Mouse (Mus musculus): ENCODE data around the gene Blm. TPM values are rescaled to one million over a fixed set of nuclear protein-coding genes. Genes with fewer than 3 reads are reported as not detected.

The Blm gene
- polyA plus RNA-seq, 1 experiment from 2014 or later, result 23.3 TPM

DNA sequence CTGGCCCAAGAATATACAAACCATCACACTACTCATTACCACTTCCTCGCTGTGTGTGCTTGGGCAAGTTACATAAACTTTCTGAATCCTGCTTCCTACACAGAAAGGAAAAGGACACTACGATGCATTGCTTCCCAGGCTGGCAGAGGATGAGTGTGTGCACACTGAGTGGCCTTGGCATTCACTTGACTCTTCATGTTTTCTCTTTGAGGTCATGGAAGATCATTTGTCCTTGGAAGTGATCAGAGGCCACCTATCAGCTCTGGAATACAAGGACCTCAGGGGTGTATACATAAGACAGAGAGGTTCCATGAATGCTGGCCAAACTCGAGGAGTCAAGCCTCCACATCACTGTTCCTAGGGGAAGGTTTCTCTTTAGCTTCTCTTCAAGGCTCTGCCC, 81.8 kb downstream of the Blm start:
- Histone ChIP-seq H3K27me3 (replicated peaks; ENCODE audit: control insufficient read depth, insufficient read depth, low read length) (no peaks in the 10 kb centered on the region), H3K4me2 (ENCODE audit: low read length) (no peak overlapping the region), H3K36me3 (ENCODE audit: control insufficient read depth, insufficient read depth, low read length) (peaks cover 39% of the 10 kb centered on the region), H3K4me3 (ENCODE audit: low read depth, low read length) (no peak overlapping the region), H3K9me3 (ENCODE audit: control insufficient read depth, low read length) (no peaks in the 10 kb centered on the region), H3K4me1 (replicated peaks; ENCODE audit: control insufficient read depth, insufficient read depth, low read length) (no peaks in the 10 kb centered on the region; the same call in 1 of the 2 replicates), H3K27ac (ENCODE audit: low read depth) (no peak overlapping the region), H3K9ac (ENCODE audit: low read length) (no peak overlapping the region)
- no peak for ATAC-seq (replicated peaks; ENCODE audit: low FRiP score, low TSS enrichment, low read depth)
- WGBS, result 84% methylated on average over 3 of the region's 3 CpGs
- no peak for DNase-seq (ENCODE audit: low spot score)

GRCm38 (mm10) chr7:80452241-80452640, 82.7 kb downstream of the Blm start:
- H3K9me3 ChIP-seq (ENCODE audit: control insufficient read depth, low read length), result no peaks in the 10 kb centered on the region

GRCm38 (mm10) chr7:80451550-80452232, 83.2 kb downstream of the Blm start:
- ATAC-seq (replicated peaks; ENCODE audit: low FRiP score, low TSS enrichment, low read depth), result peak; percentile 50; the same call in 1 of the 2 replicates
- H3K4me2 ChIP-seq (ENCODE audit: low read length), result no peak overlapping the region
- no peaks in the 10 kb centered on the region; the same call in 1 of the 2 replicates for H3K4me1 ChIP-seq (replicated peaks; ENCODE audit: control insufficient read depth, insufficient read depth, low read length)
- H3K9me3 ChIP-seq (ENCODE audit: control insufficient read depth, low read length), result no peaks in the 10 kb centered on the region
- H3K27me3 ChIP-seq (replicated peaks; ENCODE audit: control insufficient read depth, insufficient read depth, low read length), result no peaks in the 10 kb centered on the region
- H3K4me3 ChIP-seq (ENCODE audit: low read depth, low read length), result no peak overlapping the region
- H3K9ac ChIP-seq (ENCODE audit: low read length), result no peak overlapping the region
- peaks cover 31% of the 10 kb centered on the region for H3K36me3 ChIP-seq (ENCODE audit: control insufficient read depth, insufficient read depth, low read length)
- no peak for DNase-seq (ENCODE audit: low spot score)
- no peak overlapping the region for H3K27ac ChIP-seq (ENCODE audit: low read depth)
- 72% methylated on average over 3 of the region's 3 CpGs for WGBS

More at GRCm38 (mm10) chr7:80452241-80452640, 82.7 kb downstream of the Blm start:
- H3K4me2 ChIP-seq (ENCODE audit: low read length), result no peak overlapping the region
- no peak for DNase-seq (ENCODE audit: low spot score)
- no peak for ATAC-seq (replicated peaks; ENCODE audit: low FRiP score, low TSS enrichment, low read depth)
- no peaks in the 10 kb centered on the region; the same call in 1 of the 2 replicates for H3K4me1 ChIP-seq (replicated peaks; ENCODE audit: control insufficient read depth, insufficient read depth, low read length)
- WGBS, result 89% methylated on average over 5 of the region's 5 CpGs
- H3K4me3 ChIP-seq (ENCODE audit: low read depth, low read length), result no peak overlapping the region
- H3K9ac ChIP-seq (ENCODE audit: low read length), result no peak overlapping the region
- no peaks in the 10 kb centered on the region for H3K27me3 ChIP-seq (replicated peaks; ENCODE audit: control insufficient read depth, insufficient read depth, low read length)
- no peak overlapping the region for H3K27ac ChIP-seq (ENCODE audit: low read depth)
- H3K36me3 ChIP-seq (ENCODE audit: control insufficient read depth, insufficient read depth, low read length), result peaks cover 37% of the 10 kb centered on the region

GRCm38 (mm10) chr7:80450354-80450753, 84.6 kb downstream of the Blm start:
- no peak overlapping the region for H3K4me2 ChIP-seq (ENCODE audit: low read length)
- H3K4me3 ChIP-seq (ENCODE audit: low read depth, low read length), result no peak overlapping the region
- no peak overlapping the region for H3K27ac ChIP-seq (ENCODE audit: low read depth)
- DNase-seq (ENCODE audit: low spot score), result no peak
- ATAC-seq (replicated peaks; ENCODE audit: low FRiP score, low TSS enrichment, low read depth), result no peak
- H3K9me3 ChIP-seq (ENCODE audit: control insufficient read depth, low read length), result no peaks in the 10 kb centered on the region
- WGBS, result 74% methylated on average over 4 of the region's 4 CpGs
- H3K27me3 ChIP-seq (replicated peaks; ENCODE audit: control insufficient read depth, insufficient read depth, low read length), result no peaks in the 10 kb centered on the region
- H3K9ac ChIP-seq (ENCODE audit: low read length), result no peak overlapping the region
- peaks cover 3% of the 10 kb centered on the region; the same call in 1 of the 2 replicates for H3K4me1 ChIP-seq (replicated peaks; ENCODE audit: control insufficient read depth, insufficient read depth, low read length)
- H3K36me3 ChIP-seq (ENCODE audit: control insufficient read depth, insufficient read depth, low read length), result peaks cover 29% of the 10 kb centered on the region

DNA sequence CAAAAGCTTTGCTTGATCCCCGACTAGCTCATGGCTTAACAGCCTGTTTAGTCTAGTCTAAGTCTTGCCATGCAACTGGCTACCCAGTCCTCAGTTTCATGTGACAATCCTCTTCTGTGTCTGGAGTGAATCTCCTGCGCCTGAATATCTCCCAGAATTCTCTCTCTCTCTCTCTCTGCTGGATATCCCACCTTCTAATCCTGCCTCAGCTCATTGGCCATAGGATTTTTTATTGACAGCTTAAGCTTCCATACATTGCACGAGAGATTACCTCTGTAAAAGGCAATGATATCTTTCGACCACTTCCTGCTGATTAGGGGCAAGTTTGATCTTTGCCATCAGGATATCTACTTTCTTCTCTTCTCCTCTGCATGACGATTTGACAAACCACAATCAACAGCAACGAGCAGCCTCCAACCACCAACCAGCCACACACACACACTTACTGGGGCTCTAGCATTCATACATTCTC, 85.3 kb downstream of the Blm start:
- no peak for DNase-seq (ENCODE audit: low spot score)

GRCm38 (mm10) chr7:80447336-80447735, 87.6 kb downstream of the Blm start:
- no peak overlapping the region for H3K4me2 ChIP-seq (ENCODE audit: low read length)
- H3K4me3 ChIP-seq (ENCODE audit: low read depth, low read length), result no peak overlapping the region
- no peak overlapping the region for H3K9ac ChIP-seq (ENCODE audit: low read length)
- no peak for DNase-seq (ENCODE audit: low spot score)
- H3K27ac ChIP-seq (ENCODE audit: low read depth), result no peak overlapping the region
- WGBS, result 94% methylated on average over 8 of the region's 8 CpGs
- H3K4me1 ChIP-seq (replicated peaks; ENCODE audit: control insufficient read depth, insufficient read depth, low read length), result peaks cover 17% of the 10 kb centered on the region; the same call in 1 of the 2 replicates
- no peak for ATAC-seq (replicated peaks; ENCODE audit: low FRiP score, low TSS enrichment, low read depth)
- H3K36me3 ChIP-seq (ENCODE audit: control insufficient read depth, insufficient read depth, low read length), result peaks cover 3% of the 10 kb centered on the region; the same call in 1 of the 2 replicates
- no peaks in the 10 kb centered on the region for H3K9me3 ChIP-seq (ENCODE audit: control insufficient read depth, low read length)
- no peaks in the 10 kb centered on the region for H3K27me3 ChIP-seq (replicated peaks; ENCODE audit: control insufficient read depth, insufficient read depth, low read length)

More for the DNA sequence above, 85.3 kb downstream of the Blm start:
- no peak for ATAC-seq (replicated peaks; ENCODE audit: low FRiP score, low TSS enrichment, low read depth)
- H3K27ac ChIP-seq (ENCODE audit: low read depth), result no peak overlapping the region
- no peaks in the 10 kb centered on the region for H3K27me3 ChIP-seq (replicated peaks; ENCODE audit: control insufficient read depth, insufficient read depth, low read length)
- no peaks in the 10 kb centered on the region for H3K9me3 ChIP-seq (ENCODE audit: control insufficient read depth, low read length)
- WGBS, result 73% methylated on average over 6 of the region's 6 CpGs
- peaks cover 22% of the 10 kb centered on the region for H3K36me3 ChIP-seq (ENCODE audit: control insufficient read depth, insufficient read depth, low read length)
- H3K4me3 ChIP-seq (ENCODE audit: low read depth, low read length), result no peak overlapping the region
- H3K4me2 ChIP-seq (ENCODE audit: low read length), result no peak overlapping the region
- peaks cover 10% of the 10 kb centered on the region; the same call in 1 of the 2 replicates for H3K4me1 ChIP-seq (replicated peaks; ENCODE audit: control insufficient read depth, insufficient read depth, low read length)
- no peak overlapping the region for H3K9ac ChIP-seq (ENCODE audit: low read length)

DNA sequence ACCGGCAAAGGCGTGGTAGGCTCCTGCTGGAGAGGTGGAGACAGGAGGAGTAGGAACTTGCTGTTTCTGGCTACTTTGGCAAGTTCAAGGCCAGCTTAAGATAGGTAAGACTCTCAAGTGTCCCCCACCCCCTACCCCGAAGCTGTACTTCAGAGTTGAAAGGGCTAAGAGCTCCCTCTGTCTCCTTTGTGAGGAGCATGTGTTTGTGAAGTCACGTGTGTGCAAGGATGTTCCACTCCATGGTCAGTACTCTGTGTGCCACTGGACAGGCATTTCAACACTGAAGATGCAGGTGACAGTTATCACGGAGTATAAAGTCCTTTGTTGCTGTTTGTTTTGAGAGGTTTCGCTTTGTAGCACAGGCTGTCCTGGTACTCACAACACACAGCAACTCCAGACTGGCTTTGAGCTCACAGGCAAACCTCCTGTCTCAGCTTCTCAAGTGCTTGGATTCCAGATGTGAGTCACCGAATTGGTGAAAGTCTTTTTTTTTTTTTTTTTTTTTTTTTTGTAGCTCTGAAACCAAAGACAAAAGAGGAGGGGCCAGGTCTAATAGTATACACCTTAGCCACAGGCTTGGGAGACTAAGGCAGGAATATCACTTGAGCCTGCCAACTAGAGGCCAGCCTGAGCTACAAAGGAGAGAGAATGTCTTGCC, 88.6 kb downstream of the Blm start:
- no peak for ATAC-seq (replicated peaks; ENCODE audit: low FRiP score, low TSS enrichment, low read depth)
- no peaks in the 10 kb centered on the region for H3K36me3 ChIP-seq (ENCODE audit: control insufficient read depth, insufficient read depth, low read length)
- no peak overlapping the region for H3K9ac ChIP-seq (ENCODE audit: low read length)
- H3K4me2 ChIP-seq (ENCODE audit: low read length), result no peak overlapping the region
- no peak overlapping the region for H3K27ac ChIP-seq (ENCODE audit: low read depth)
- whole genome bisulfite sequencing, result 62% methylated on average over 7 of the region's 7 CpGs
- H3K9me3 ChIP-seq (ENCODE audit: control insufficient read depth, low read length), result no peaks in the 10 kb centered on the region
- H3K27me3 ChIP-seq (replicated peaks; ENCODE audit: control insufficient read depth, insufficient read depth, low read length), result no peaks in the 10 kb centered on the region
- no peak for DNase-seq (ENCODE audit: low spot score)
- H3K4me1 ChIP-seq (replicated peaks; ENCODE audit: control insufficient read depth, insufficient read depth, low read length), result peaks cover 23% of the 10 kb centered on the region; the same call in 1 of the 2 replicates
- H3K4me3 ChIP-seq (ENCODE audit: low read depth, low read length), result no peak overlapping the region

GRCm38 (mm10) chr7:80445492-80445891, 89.4 kb downstream of the Blm start:
- no peak overlapping the region for H3K4me2 ChIP-seq (ENCODE audit: low read length)
- WGBS, result 13% methylated on average over 6 of the region's 6 CpGs
- DNase-seq (ENCODE audit: low spot score), result peak; percentile 72

More at GRCm38 (mm10) chr7:80445492-80445891, 89.4 kb downstream of the Blm start:
- no peak for ATAC-seq (replicated peaks; ENCODE audit: low FRiP score, low TSS enrichment, low read depth)
- H3K9ac ChIP-seq (ENCODE audit: low read length), result no peak overlapping the region
- H3K9me3 ChIP-seq (ENCODE audit: control insufficient read depth, low read length), result no peaks in the 10 kb centered on the region
- no peaks in the 10 kb centered on the region for H3K27me3 ChIP-seq (replicated peaks; ENCODE audit: control insufficient read depth, insufficient read depth, low read length)
- no peaks in the 10 kb centered on the region for H3K36me3 ChIP-seq (ENCODE audit: control insufficient read depth, insufficient read depth, low read length)
- H3K27ac ChIP-seq (ENCODE audit: low read depth), result no peak overlapping the region
- H3K4me3 ChIP-seq (ENCODE audit: low read depth, low read length), result no peak overlapping the region
- H3K4me1 ChIP-seq (replicated peaks; ENCODE audit: control insufficient read depth, insufficient read depth, low read length), result peaks cover 23% of the 10 kb centered on the region; the same call in 1 of the 2 replicates
